Mouse (Mus musculus): ENCODE measurements around the gene Rhot2.

DNA sequence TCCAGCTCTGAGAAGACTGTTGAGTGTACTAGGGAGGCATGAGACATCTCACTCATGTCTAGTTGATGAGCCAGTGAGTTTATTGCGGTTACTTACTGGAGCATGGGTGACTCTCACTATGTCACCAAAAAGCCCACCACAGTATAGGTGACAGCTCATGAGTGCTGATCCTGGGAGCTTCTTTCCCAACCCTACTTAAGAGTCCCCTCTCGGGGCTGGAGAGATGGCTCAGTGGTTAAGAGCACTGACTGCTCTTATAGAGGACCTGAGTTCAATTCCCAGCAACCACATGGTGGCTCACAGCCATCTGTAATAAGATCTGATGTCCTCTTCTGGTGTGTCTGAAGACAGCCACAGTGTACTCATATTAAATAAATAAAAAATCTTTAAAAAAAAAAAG is 25.3 kb upstream of the Rhot2 start:
- TF ChIP-seq POLR2A (IDR thresholded peaks at IDR 0.05; ENCODE audit: low read depth, low read length): no peak
- no peak for TF ChIP-seq USF1 (IDR thresholded peaks at IDR 0.05; ENCODE audit: low read depth, low read length)
- TF ChIP-seq MEF2A (IDR thresholded peaks at IDR 0.05; ENCODE audit: borderline replicate concordance, low read depth, low read length): no peak
- TF ChIP-seq JUN (IDR thresholded peaks at IDR 0.05; ENCODE audit: insufficient read depth, low read depth, low read length): no peak
- TF ChIP-seq SIN3A (IDR thresholded peaks at IDR 0.05; ENCODE audit: low read length): no peak
- TF ChIP-seq USF2 (conservative IDR thresholded peaks at IDR 0.05; ENCODE audit: low read depth, low read length): no peak
- TF ChIP-seq CTCF (conservative IDR thresholded peaks at IDR 0.05 in 1 of 2, IDR thresholded peaks at IDR 0.05 in 1 of 2; ENCODE audit: low read depth in 2 of 2, low read length in 2 of 2): no peak
- TF ChIP-seq ZC3H11A (IDR thresholded peaks at IDR 0.05; ENCODE audit: low read depth, low read length): no peak
- TF ChIP-seq NRF1 (IDR thresholded peaks at IDR 0.05; ENCODE audit: low read depth, low read length): no peak
- no peak for TF ChIP-seq ZMIZ1 (IDR thresholded peaks at IDR 0.05; ENCODE audit: low read depth, low read length)
- no peak for TF ChIP-seq ELF1 (IDR thresholded peaks at IDR 0.05; ENCODE audit: low read depth, low read length)
- TF ChIP-seq SMC3 (IDR thresholded peaks at IDR 0.05; ENCODE audit: low read depth, low read length): no peak
